Mouse (Mus musculus): ENCODE measurements around the gene Mfrp.

- TF ChIP-seq POLR2A (IDR thresholded peaks at IDR 0.05; ENCODE audit: borderline replicate concordance, extremely low read depth, insufficient read depth, insufficient read length, poor library complexity, severe bottlenecking) = no peak
- TF ChIP-seq CTCF (IDR thresholded peaks at IDR 0.05; ENCODE audit: borderline replicate concordance, extremely low read depth, insufficient read depth, insufficient read length) = no peak
Measured at GRCm38 (mm10) chr9:44065177-44065576, 36.4 kb upstream of the Mfrp start.
